Mouse (Mus musculus) kidney, adult 9 months (tissue): ENCODE measurements around the gene Lsm12.

Experiments
- DNase-seq: peaks from one replicate; pipeline ENCODE4 v3.0.0; 2022

The Lsm12 gene

DNA sequence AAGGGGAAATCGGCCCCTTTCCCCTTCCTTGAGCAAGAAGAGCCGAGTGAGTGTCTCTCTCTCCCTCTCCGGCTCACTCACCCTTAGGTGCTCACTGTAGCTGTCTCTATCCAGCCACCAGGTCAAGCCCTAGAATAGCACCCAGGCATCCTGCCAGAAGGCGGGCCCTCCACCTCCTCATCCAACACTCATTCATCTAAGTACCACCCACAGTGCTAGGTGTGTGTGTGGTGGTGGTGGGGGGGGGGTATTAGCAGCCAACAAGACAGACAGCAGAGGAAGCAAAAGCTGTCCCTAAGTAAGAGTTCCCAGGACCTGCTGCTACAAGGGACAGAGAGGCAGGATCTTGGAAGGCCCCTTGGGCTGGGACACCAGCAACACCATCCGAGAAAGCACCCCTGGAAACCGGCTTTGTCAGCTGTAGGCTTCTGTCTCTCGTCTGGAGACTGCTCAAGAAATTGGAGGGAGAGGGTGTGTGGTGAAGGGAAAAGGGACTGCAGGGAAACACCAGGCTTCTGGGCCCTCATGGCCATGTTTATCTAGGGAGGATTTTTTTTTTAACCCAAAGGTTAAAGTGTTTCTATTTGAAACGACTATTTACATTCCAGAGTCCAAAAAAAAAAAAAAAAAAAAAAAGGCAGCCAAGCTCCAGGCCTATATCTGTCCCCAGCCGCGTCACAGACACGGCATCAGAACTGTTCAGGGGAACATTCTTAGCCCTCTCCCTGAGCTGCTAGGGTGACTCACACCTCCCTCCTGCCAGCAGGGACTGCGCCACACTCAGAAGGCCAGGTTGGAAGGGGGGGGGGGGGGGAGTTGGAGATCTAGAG, 31.2 kb upstream of the Lsm12 start:
- peak; percentile 91 for DNase-seq

DNA sequence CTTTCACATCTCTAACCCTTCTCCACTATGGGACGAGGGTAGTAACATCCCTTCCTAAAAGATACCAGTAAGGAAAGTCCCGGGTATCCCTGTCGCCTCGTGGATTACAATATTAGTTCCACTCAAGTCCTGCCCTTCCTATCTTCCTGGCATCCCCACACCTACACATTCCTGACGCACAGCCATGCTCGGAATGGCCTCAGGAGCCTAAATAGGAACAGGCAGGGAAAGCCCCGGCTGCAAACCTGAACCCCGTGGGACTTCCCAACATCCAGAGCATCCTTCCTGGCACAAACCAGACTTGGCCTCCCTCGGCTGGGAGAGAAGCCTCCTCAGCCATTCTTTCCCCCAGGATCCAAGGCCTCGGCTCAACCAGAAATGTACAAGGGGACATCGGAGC, 30.4 kb upstream of the Lsm12 start:
- no peak for DNase-seq

DNA sequence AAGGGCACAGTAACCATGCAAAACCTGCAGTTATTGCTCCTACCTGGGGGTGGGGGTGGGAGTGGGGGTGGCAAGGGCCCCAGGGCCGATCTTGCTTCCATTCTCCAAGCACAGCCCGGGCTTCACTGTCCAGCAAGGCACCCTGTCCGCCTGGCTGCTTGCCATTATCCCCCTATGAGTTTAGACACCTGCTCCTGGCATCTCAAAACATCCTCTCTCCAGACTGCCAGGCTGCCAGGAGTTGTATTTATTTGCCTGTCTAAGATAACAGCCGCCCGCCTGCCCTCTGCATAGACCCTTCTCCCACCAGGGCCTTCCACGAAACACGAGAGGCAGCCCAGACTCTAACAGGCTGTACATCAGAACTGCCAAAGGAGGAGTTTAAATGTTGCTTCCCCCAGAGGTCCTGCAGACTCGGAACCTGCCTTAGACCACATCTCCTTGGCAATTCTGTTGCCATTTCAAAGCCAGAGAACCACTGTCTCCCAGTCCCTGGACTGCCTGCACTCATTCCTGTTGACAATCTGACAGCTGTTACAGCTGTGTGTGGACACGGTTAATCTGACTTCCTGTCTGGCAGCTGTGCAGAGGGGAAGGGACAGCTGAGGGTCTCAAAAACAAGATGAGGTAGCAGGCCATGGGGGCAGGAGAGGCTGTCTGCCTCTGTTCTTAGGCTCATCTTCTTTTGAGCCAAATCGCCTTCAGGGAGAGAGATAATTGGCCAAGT, 29.5 kb upstream of the Lsm12 start:
- no peak for DNase-seq

DNA sequence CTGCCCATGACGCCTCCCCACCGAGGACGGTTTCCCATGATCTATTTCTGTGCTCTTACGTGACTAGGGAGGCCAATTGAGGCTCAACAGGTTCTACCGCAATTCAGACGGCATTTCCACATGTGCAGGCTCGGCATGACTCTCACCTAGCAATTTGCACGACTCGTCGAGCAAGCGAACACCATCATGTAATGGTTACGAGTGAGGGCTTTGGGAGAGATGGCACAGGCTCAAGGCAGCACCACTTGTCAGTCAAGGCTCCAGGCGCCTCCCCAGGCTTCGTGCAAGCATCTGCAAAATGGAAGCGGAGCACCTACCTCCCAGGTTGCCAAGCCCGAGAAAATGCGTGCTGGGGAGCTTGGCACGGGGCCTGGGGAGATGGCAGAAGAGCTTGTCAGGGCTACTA, 26.8 kb upstream of the Lsm12 start:
- no peak for DNase-seq

DNA sequence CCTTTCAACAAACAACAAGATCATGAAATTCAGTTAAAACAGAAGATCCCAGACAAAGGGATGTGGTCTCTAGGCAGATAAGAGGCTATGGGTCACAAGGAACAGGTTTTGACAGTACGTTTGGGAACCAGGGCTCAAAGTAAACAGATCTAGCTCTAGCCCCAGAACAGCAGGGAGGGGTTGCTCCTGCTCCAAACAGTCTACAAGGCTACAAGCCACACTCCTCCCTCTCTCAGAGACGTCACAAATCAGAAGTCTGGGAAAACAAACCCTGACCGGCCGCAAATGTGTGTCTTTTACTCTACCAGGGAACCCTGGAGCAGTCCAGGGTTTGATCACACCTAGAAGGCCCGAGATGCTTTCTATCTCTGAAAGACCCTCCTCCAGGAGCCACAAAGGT, 25.9 kb upstream of the Lsm12 start:
- DNase-seq: no peak

DNA sequence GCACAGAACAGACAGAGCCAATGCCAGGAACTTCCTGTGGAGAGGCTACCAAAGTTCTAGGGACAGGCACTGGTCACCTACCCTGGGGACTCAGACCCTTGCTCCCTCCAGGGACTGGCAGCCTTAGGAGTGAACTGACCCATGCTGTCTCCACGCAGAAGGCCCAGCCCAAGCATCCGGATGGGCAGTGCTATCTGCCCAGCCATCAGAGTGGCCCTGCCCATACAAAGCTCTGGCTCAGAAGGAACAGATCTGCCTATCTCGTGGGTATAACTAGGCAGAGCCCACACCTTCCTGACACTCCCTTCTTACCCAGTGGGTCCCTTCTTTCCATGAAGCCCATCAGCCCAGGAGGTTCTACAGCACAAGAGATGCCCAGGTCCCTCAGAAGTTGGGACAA, 25.1 kb upstream of the Lsm12 start:
- DNase-seq: no peak

DNA sequence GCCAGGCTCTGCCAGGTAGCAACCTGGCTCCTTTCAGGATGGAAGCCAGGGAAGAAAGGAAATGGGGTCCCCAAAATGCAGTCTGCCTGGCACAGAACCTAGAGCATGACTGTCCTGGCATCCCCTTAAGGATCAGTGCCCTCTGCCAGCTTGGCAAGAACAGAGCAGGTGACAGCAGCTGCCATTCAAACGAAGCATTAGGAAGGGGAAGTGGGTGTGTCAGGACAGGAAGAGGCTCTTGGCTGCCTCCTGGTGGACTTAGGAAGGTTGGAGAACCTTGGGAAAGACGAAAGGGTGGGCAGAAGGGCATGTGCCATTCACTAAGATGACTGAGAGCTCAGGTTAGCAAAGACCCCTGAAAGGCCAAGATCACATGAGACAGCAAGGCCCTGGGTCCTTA, 24.6 kb upstream of the Lsm12 start:
- DNase-seq: peak; percentile 45

DNA sequence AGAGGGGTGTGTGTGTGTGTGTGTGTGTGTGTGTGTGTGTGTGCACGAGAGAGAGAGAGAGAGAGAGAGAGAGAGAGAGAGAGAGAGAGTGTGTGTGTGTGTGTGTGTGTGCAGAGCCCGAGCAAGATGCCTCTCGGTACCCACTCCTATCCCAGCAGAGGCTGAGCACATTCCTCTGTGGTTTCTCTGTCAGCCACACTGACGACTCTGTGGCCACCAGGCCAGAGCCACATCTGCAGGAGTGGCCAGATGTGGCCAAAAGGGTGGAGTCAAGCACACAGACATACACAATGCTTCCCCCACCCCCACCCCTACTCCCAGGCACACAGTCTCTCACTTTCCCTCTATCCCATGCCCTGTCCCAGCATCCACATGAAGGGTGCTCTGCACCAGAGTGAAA, 23.8 kb upstream of the Lsm12 start:
- no peak for DNase-seq

DNA sequence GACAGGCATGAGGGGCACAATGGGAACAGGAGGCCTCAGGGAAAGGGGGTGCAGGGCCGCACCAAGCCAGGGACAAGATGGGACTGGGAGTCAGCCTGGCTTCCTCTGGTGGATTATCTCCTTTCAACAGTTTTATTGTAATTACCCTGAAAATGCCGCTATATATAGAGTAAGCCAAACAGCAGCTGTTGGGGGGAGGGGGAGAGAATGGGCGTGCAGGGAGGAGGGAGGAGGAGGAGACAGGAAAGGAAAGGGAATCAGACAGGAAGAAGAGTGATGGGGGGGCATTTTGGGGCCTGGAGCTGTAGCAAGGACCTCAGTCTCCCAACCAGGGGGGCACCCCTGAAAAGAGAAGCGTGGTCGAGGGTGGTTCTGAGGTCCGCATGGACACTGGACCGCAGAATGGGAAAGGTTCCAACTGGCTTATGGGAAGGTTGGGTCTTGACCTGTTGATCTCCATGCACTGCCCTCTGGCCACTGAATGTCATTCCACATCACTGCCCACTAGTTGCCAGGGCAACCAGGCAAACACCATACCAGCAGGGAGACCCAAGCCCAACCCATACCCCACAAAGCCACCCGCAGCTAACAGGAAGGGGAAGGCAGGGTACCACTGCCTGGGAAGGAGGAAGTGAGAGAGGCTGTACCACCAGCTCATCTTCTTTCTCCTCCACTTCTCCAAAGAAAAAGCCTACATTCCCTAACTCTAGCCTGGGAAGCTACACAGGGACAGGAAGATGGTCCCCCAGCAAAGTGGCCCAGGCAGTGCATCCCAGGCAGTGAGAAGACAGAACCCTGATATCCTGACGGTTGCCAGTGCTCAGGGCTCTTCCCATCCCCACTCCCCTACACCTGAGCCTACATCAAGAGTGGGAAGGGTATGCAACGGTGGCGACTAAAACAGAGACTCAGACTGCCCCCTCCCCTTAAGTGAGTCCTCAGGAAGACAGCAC, 23.0 kb upstream of the Lsm12 start:
- DNase-seq: no peak

DNA sequence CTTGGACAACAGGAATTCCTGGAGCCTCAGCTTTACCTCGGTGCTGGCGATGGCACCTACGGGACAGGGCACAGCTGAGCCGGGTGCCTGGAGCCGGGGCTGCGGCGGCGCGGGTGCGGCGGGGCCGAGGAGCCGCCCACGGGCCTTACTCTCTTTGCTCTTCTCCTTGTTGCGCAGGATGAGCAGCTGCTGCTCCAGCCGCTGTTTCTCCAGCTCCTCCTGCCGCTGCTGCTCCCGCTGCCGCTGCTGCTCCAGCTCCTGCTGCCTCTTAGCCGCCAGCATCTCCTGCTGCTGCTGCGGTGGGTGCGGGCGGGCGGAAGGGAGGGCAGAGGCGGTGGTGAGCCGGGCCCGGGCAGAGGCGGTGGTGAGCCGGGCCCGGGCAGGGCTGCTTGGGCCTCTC, 21.4 kb upstream of the Lsm12 start:
- DNase-seq: no peak

DNA sequence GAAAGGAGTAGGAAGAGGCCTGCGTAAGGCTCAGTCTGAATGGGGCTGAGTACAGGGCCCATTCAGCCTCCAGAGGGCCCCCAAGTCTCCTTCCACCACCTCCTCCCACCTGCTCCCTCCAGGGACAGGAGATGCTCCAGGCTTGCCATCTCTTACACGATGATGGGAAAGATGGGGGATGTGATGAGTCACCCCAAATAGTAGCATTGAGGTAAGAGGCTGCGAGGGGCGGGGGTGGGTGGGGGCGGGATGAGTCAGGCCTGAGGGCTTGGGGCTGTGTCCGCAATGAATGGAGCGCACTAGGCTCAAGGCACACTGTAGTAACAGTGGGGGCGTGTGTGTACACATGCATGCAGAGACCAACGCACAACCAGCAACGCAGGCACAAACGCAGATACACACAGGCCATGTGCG, 16.3 kb upstream of the Lsm12 start:
- DNase-seq: no peak

DNA sequence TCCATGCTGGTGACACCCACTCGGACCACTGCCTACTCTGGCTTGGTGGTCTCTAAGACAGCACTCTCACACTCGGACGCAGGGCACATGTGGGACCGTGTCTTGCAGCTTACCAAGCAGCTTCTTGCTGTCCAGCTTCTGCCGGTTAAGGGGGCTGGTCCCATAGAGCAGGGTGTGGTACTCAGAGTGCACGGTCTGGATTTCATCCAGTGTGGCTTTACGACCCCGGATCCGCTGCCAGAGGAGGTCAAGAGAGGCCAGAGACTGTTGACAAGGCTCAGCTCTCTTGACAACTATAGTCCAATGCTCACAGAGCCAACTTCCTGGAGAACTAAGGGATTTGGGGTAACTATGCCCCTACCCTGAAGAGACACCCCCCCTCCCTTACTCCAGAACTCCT, 14.8 kb upstream of the Lsm12 start:
- DNase-seq: no peak

DNA sequence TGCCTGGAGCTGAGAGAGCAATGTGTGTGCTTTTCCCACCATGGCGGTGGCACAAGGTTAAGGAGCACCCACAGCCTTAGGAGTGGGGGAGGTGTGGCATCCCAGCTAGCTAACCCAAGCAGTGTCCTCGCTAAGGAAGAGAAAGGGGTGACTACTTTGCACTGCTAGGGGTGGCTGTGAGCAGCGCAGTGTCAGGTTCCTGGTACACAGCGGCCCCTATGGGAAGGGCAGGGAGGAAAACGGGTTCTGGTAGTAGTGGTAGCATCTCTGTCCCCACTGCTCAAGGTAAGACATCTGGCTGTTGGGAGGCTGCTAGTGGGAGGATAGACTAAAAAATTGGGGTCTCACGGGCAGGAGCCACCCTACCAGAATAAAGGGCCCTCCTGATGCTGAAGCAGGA, 13.1 kb upstream of the Lsm12 start:
- no peak for DNase-seq

DNA sequence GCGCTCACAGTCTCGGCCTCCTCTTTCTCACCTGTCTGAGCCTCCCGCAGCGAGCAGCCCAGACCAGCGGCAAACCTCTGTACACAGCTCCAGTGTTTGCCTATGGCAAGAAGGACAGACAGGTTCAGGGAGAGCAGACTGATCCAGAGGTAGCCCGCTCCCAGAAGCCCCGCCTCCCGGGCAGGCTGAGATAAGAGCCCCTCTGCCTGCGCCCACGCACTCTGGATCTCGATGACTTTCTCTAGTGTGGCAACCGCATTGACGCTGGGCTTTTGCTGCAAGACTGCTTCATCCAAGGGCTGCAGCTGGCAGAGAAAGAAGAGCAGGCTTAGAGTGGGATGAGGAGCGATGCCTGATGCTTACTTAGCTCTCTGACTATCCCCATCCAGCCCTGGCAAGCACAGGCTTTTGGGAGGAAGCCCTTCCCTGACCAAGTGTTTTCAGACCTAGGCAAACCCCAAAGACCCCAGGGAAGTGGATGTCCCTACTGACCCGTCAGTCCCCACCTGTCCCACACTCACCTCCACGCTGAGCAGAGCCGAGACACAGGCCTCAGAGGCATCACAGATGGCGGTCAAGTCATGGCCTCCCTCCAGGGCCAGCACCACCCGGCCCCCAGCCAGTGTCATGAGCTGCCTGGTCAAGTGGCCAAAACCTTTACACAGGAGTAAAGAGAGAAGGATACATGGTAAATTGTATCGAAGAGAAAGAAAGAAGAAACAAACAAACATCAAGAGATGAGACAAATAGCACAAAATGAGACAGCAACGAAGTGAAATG, 11.1 kb upstream of the Lsm12 start:
- no peak for DNase-seq

DNA sequence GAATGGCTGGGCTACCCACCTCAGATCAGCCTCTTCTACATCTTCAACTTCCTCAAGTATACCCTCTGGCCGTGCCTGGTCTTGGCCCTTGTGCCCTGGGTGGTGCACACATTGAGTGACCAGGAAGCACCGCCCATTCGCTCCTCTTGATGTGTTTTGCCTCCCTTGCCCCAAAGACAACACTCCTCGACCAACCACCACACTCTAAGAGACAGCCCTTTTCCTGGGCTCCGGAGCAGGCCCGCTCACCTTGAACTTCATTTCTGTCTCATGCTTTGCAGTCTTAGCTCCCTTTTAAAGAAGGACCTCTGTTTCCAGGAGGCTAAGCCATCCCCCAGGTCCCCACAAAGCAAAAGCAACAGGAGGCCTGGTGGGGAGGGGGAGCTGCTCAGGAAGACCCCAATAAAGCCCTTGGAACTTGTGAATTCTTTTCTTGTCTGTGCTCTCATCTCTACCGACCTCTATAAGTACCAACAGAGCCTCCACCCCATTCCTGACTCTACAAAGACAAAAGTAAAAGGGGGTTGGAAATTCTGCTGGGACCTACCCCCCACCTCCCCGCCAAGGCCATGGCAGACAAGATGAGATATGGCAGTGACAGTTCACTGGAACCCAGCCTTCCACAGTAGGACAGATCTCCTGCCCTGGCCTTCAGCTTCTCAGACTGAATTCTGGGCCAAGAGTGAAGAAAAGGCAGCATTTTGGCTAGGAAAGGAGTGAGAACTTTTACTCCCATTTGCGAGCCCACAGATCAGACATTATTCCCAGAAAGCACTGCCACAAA, 8.8 kb upstream of the Lsm12 start:
- DNase-seq: no peak

DNA sequence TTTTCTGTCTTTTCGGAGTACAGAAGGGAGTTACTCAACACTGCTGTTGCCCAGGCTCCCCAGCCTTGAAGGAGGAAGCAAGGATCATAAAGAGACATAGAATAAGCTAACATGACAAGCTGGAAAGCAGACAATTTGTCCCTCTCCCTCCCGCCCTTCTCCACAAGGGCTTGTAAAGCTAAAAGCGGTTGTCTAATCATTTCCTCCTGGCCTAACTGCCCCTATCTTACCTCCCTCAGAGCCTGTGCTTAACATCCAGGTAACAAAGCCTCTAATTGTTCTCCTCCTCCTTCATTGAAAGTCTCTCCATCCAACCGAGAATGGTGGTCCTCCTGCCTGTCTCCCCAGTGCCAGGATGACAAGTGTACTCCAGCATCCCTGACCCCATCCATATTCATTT, 5.8 kb upstream of the Lsm12 start:
- DNase-seq: no peak

DNA sequence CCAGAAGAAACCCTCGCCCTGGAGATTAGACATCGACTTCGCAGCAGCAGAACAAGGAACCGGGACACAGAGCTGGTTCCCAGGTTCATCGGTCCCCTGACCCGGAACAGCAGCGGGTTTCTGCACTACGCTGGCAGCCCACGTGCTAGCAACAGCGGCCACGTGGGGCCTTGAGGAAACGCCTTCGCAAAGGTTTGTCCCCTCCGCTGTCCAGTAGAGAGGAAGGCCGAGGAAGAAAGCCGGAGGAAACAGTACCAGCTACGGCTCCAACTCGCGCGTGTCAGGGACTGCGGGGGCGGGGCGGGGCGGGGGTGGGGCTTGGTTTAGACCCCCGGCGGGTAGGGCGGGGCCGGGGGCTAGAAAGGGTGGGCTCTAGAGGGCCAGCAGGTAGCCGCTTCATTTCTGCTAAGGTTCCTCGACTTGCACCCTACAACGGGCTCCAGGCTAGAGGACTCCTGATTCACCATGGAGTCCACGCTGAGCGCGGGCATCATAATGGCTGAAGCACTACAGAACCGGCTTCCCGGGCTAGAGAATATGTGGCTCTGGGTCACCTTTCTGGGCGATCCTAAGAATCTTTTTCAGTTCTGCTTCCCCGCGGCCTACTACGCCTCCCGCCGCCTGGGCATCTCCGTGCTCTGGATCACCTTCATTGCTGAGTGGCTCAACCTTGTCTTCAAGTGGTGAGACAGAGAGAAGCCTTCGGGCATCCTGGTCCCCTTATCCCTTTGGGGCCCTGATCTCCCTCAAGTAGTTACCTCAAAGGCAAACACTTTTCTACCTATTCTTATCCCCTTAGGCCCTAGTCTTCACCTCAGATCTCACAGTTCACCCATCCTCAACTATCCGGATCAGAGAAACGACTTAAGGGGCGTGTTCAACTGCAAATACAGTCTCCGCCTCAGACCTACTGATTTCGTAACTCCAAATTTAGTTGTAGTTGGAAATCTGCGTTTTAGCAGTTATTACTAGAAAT, 4.7 kb upstream of the Lsm12 start, which contains the start of gene G6pc3:
G6pc3 (plus strand) TSS at position 160 of the 976 bp plus-strand sequence.
- peak; percentile 97 for DNase-seq

DNA sequence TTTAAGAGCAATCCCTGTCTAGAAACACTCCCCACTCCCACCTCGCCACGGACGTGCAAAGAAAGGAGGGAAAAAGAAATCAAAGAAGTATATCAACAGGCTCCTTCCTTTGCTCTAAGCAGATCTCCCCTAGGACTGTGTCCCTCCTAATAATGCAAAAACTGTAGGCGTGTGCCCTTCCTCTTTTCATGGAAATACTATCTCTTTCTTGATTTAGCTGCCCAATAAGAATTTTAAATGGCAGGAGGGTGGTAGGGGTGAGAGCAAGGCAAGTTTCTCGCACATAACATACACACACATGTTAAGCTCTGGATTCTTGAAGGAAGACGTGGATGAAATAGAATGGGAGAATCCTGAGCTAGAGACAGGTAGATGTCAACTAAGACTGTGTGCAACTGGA, 3.9 kb upstream of the Lsm12 start:
- no peak for DNase-seq

DNA sequence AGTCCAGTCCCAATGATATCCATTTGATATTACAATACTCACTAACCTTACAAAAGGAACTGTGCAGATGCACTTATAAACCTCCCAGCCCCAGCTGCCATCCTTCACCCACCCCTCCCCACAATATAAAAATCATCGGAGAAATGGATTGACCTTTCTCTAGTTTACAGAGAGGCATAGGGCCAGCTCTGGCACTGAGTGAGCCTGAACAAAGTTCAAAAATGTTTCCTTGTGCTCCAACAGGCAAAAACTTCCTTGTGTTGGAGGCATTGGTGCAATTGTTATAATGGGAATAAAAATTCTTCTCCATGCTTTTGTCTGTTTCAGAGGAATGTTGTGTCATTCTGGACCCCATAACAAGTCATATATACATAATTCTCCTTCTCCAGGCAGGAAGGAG, 1.1 kb upstream of the Lsm12 start:
- DNase-seq: peak; percentile 66

DNA sequence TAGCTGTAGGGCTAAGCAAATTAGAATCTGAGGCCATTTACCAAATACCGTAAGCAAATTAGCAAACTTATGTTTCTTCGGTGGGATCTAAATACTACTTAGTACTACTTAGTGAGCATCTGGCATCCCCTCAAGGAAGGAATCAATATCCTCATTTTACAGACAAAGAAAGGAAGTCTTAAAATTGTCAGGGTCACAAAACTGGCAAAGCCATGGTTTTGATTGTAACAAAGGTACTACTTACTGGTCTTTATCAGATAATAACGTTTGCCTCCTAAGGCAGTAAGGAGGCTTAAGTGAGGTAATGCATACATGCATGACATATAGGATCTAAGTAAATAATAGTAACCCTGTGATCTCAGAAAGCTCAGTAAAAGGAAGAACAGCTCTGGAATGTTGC, 581 bp upstream of the Lsm12 start:
- DNase-seq: no peak
